Mouse (Mus musculus) forebrain, embryonic 14.5 days (tissue): ENCODE data around the gene Gramd1a. TPM values are rescaled to one million over a fixed set of nuclear protein-coding genes. Genes with fewer than 3 reads are reported as not detected.
A peak's percentile ranks its signal among the peaks of the same experiment; 100 is the strongest.

Source experiments
- ATAC-seq: fragments of 200-750 bp; cut with Nextera tagmentation; 2 replicates; pipeline ENCODE4 v1.8.0; 2017; ENCODE audit warnings: mild to moderate bottlenecking, moderate library complexity
- DNase-seq: peaks from one replicate; pipeline ENCODE4 v3.0.0-alpha.2; 2015; ENCODE audit warnings: low spot score
- H3K27ac ChIP-seq: fragments of 300-500 bp; sonication (generic); 2 replicates; pipeline ENCODE4 v1.5.1; 2014; ENCODE audit warnings: low read depth, mild to moderate bottlenecking, control low read depth, low read length, moderate library complexity
- H3K27me3 ChIP-seq: fragments of 300-500 bp; sonication (generic); replicated peaks from 2 replicates; pipeline ENCODE4 v1.6.1; 2014; ENCODE audit warnings: low read length, control low read depth, mixed read lengths; ENCODE audit not compliant: control insufficient read depth, insufficient read depth
- H3K36me3 ChIP-seq: fragments of 300-500 bp; sonication (generic); 2 replicates; pipeline ENCODE4 v1.6.1; 2014; ENCODE audit warnings: low read length, control low read depth; ENCODE audit not compliant: control insufficient read depth, insufficient read depth
- H3K4me1 ChIP-seq: fragments of 300-500 bp; sonication (generic); 2 replicates; pipeline ENCODE4 v1.6.1; 2014; ENCODE audit warnings: antibody characterized with exemption, low read length, control low read depth; ENCODE audit not compliant: control insufficient read depth, insufficient read depth
- H3K4me2 ChIP-seq: fragments of 300-500 bp; sonication (generic); 2 replicates; pipeline ENCODE4 v1.6.1; 2014; ENCODE audit warnings: mild to moderate bottlenecking, control low read depth, low read length
- H3K4me3 ChIP-seq: fragments of 300-500 bp; sonication (generic); 2 replicates; pipeline ENCODE4 v1.5.1; 2014; ENCODE audit warnings: low read depth, low read length, control low read depth
- H3K9ac ChIP-seq: fragments of 300-500 bp; sonication (generic); 2 replicates; pipeline ENCODE4 v1.6.1; 2014; ENCODE audit warnings: mild to moderate bottlenecking, low read length, control low read depth, moderate library complexity
- H3K9me3 ChIP-seq: fragments of 300-500 bp; sonication (generic); replicated peaks from 2 replicates; pipeline ENCODE4 v1.6.1; 2016; ENCODE audit warnings: low read length, control low read depth, mixed read lengths; ENCODE audit not compliant: control insufficient read depth
- WGBS: fragments of 180-500 bp; shearing (Covaris S2); extraction: QIAGEN DNeasy Blood & Tissue Kit; methylation state at CpG from one replicate; pipeline ENCODE4 v1.1.7; 2014; 5-methylcytosine and 5-hydroxymethylcytosine counted together
- polyA plus RNA-seq: library from polyadenylated mRNA; unstranded; fragments of >200 nt; fragmentation: Nextera tagmentation; extraction: Ambion mirVana; gene quantifications from 2 replicates; pipeline ENCODE4 v1.2.1, GENCODE M21; 2014

The Gramd1a gene
- polyA plus RNA-seq, 1 experiment from 2014 or later = 150 TPM

DNA sequence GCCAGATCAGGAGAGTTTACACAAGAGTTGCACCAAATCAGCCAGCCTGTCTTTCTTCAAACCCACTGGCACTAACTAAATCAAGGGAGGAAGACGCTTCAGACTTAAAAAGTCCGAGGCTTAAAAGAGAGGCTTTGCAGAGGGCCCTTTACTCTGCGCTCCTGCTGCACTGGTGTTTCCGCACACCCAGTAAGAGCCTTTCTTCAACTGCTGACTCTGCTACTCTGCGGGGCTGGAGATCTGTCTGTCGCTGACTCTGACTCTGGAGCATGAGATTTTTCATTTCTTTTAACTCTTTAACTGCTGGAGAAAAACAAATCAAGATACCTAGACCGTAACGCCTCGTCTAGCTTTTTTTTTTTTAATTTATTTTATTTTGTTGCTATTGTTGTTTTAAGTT lies 71.6 kb downstream of the Gramd1a start:
- no peak overlapping the region for H3K4me2 ChIP-seq
- no peak overlapping the region for H3K27ac ChIP-seq
- DNase-seq (peak; percentile 10), ATAC-seq (no peak)
- no peak overlapping the region for H3K9ac ChIP-seq
- no peak overlapping the region for H3K4me3 ChIP-seq
- 58% methylated on average over 9 of the region's 9 CpGs for WGBS
- no peaks in the 10 kb centered on the region for H3K27me3 ChIP-seq
- H3K36me3 ChIP-seq = no peaks in the 10 kb centered on the region
- H3K9me3 ChIP-seq = no peaks in the 10 kb centered on the region
- H3K4me1 ChIP-seq = no peaks in the 10 kb centered on the region

- WGBS = 74% methylated on average over 14 of the region's 14 CpGs
- no peaks in the 10 kb centered on the region for H3K9me3 ChIP-seq
- ATAC-seq (no peak), DNase-seq (no peak)
- no peak overlapping the region for H3K4me2 ChIP-seq
- H3K27ac ChIP-seq = no peak overlapping the region
- H3K36me3 ChIP-seq = no peaks in the 10 kb centered on the region
- H3K27me3 ChIP-seq = no peaks in the 10 kb centered on the region
- H3K4me1 ChIP-seq = no peaks in the 10 kb centered on the region
- H3K4me3 ChIP-seq = no peak overlapping the region
- H3K9ac ChIP-seq = 0 out of 2 replicates have a peak overlapping the region, but pooled peaks have one; percentile 21
Measured at GRCm38 (mm10) chr7:31082831-31083588, 72.7 kb downstream of the Gramd1a start.

DNA sequence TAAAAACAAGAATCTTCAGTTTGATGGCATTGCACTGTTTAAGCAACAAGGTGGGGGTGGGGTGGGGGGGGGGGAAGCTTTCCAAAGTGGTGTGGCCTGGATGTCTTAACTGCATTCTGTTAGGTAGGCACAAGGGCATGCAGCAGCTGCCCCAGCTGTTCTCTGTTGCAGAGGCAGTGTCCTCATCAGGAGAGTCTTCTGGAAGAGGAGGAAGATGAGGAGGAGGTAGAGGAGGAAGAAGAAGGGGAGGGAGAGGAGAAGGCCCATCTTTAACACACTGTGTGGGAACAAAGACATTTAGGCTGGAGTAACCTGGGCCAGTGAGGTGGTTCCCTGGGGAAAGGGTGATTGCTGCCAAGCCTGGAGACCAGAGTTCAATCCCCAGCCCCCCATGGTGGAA lies 73.6 kb downstream of the Gramd1a start:
- DNase-seq (no peak), ATAC-seq (no peak)
- Histone ChIP-seq H3K4me2 (no peak overlapping the region), H3K9me3 (no peaks in the 10 kb centered on the region), H3K4me3 (no peak overlapping the region), H3K36me3 (no peaks in the 10 kb centered on the region), H3K9ac (no peak overlapping the region), H3K27me3 (no peaks in the 10 kb centered on the region), H3K27ac (no peak overlapping the region), H3K4me1 (no peaks in the 10 kb centered on the region)

DNA sequence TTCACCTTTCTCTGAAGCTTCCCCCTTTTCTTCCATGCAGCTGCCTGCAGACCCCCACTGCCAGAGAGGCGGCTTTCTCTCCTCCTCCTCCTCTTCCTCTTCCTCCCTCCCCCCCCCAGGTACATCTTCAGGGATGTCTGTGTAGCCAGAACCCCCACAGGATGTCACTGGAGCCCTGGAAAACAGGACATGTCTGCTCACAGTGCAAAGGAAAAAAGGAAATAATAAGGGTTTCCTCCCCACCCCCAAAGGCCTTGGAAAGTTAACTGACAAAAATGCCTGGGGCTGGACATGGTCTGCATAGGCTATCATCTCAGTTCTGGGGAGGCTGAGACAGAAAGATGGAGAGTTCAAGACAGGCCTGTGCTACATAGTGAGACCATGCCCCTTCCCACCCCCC lies 74.6 kb downstream of the Gramd1a start:
- Histone ChIP-seq H3K4me3 (no peak overlapping the region), H3K4me1 (no peaks in the 10 kb centered on the region), H3K27me3 (no peaks in the 10 kb centered on the region), H3K9ac (no peak overlapping the region), H3K9me3 (no peaks in the 10 kb centered on the region), H3K27ac (no peak overlapping the region), H3K4me2 (no peak overlapping the region), H3K36me3 (no peaks in the 10 kb centered on the region)
- ATAC-seq (no peak), DNase-seq (no peak)
- WGBS = 32% methylated on average over 1 of the region's 1 CpGs

DNA sequence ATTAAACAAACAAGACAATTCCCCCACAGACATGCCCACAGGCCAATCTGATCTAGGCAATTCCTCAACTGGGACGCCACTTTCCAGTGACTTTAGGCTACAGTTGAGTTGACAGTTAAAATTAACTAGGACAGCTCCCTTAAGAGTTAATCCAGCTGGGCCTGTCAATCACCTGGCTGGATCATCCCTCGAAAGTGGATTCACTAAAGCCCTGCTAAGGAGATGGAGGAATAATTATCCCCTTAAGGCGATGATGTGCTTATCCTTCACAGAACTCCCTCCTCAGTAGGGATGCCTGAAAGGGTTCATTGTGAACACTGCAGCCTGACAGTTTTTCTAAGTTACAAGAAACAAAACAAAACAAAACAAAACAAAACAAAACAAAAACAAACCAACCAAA lies 75.1 kb downstream of the Gramd1a start:
- DNase-seq (no peak), ATAC-seq (no peak)
- Histone ChIP-seq H3K4me3 (no peak overlapping the region), H3K36me3 (no peaks in the 10 kb centered on the region), H3K9me3 (no peaks in the 10 kb centered on the region), H3K27me3 (no peaks in the 10 kb centered on the region), H3K4me2 (no peak overlapping the region), H3K27ac (no peak overlapping the region), H3K9ac (no peak overlapping the region), H3K4me1 (no peaks in the 10 kb centered on the region)
- 36% methylated on average over 3 of the region's 3 CpGs for WGBS

Other genes with a start within 250 kb of the Gramd1a start
- gene Mag, start 241.0 kb downstream of the Gramd1a start, polyA plus RNA-seq = 1.0 and 1.7 TPM in 2 replicates
- not detected in 2 replicates for gene Hamp2, start 231.2 kb downstream of the Gramd1a start, polyA plus RNA-seq
- not detected in 2 replicates for gene Hamp, start 211.9 kb downstream of the Gramd1a start, polyA plus RNA-seq
- 20.3 and 25.0 TPM in 2 replicates for gene Usf2, start 199.1 kb downstream of the Gramd1a start, polyA plus RNA-seq
- 16.8 and 19.2 TPM in 2 replicates for gene Lsr, start 182.4 kb downstream of the Gramd1a start, polyA plus RNA-seq
- gene Fam187b, start 182.1 kb downstream of the Gramd1a start, polyA plus RNA-seq = 0.20 and 0.35 TPM in 2 replicates
- gene Fxyd5, start 113.4 kb downstream of the Gramd1a start, polyA plus RNA-seq = 17.2 and 18.4 TPM in 2 replicates
- gene Fxyd7, start 104.4 kb downstream of the Gramd1a start, polyA plus RNA-seq = 46.8 and 67.8 TPM in 2 replicates
- gene Fxyd1, start 98.7 kb downstream of the Gramd1a start, polyA plus RNA-seq = 9.4 and 12.3 TPM in 2 replicates
- gene Lgi4, start 96.6 kb downstream of the Gramd1a start, polyA plus RNA-seq = 0.08 and 0.15 TPM in 2 replicates
- gene Fxyd3, start 79.2 kb downstream of the Gramd1a start, polyA plus RNA-seq = not detected in 2 replicates
- not detected in 2 replicates for gene Hpn, start 40.6 kb downstream of the Gramd1a start, polyA plus RNA-seq
- 2.8 and 4.4 TPM in 2 replicates for gene Scn1b, start 28.9 kb downstream of the Gramd1a start, polyA plus RNA-seq
- not detected in 2 replicates for gene Scgb2b2, start 134.6 kb upstream of the Gramd1a start, polyA plus RNA-seq
- not detected in 2 replicates for gene Scgb1b2, start 135.9 kb upstream of the Gramd1a start, polyA plus RNA-seq
- gene Scgb2b3, start 206.2 kb upstream of the Gramd1a start, polyA plus RNA-seq = not detected in 2 replicates
- not detected in 2 replicates for gene Scgb1b3, start 219.7 kb upstream of the Gramd1a start, polyA plus RNA-seq